Mouse (Mus musculus): ENCODE results near the gene Gm20814.
"Not testable (repeated sequence)": the region's sequence is repeated elsewhere in the genome, so short reads cannot be mapped to it uniquely, and the experiment has no call there.

Gene Gm20814

DNA sequence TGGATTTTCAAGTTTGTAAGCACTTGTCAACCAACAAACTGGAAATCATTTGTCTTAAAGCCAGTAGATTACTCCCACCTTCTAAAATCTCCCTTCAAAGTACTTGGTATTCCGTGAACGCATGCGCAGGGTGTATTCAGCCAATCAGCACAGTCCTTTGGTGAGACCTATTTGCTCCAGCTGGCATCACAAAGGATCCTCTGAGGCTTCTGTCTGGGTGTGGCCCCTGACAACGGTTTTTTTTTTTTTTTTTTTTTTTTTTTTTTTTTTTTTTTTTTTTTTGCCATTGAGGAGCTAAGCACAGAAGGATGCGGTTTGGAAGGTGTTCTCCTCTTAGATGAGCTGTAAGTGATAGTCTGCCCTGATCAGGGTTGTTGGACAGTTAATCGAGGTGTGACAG, at the start of gene Gm20814:
Gm20814 (plus strand) TSS at position 301 of the 400 bp plus-strand sequence.
- not testable (repeated sequence) for DNase-seq

All from thymus, postnatal 36 days (tissue).